Mouse (Mus musculus) limb, embryonic 14.5 days (tissue): Measurements from ENCODE around the gene Dusp2. TPM values are rescaled to one million over a fixed set of nuclear protein-coding genes. Genes with fewer than 3 reads are reported as not detected.

Experiments
- ATAC-seq: fragments of 200-750 bp; cut with Nextera tagmentation; 2 replicates; pipeline ENCODE4 v1.8.0; 2017; ENCODE audit warnings: low read depth, moderate number of reproducible peaks, moderate TSS enrichment; ENCODE audit not compliant: low FRiP score
- DNase-seq: peaks from one replicate; pipeline ENCODE4 v3.0.0-alpha.2; 2015; ENCODE audit warnings: low spot score
- H3K27ac ChIP-seq: fragments of 300-500 bp; sonication (generic); replicated peaks from 2 replicates; pipeline ENCODE4 v1.5.1; 2014; ENCODE audit warnings: low read depth, mild to moderate bottlenecking, low read length, moderate library complexity, mixed read lengths
- H3K27me3 ChIP-seq: fragments of 300-500 bp; sonication (generic); 2 replicates; pipeline ENCODE4 v1.6.1; 2014; ENCODE audit warnings: low read length, mixed read lengths; ENCODE audit not compliant: control insufficient read depth, insufficient read depth
- H3K36me3 ChIP-seq: fragments of 300-500 bp; sonication (generic); 2 replicates; pipeline ENCODE4 v1.6.1; 2014; ENCODE audit warnings: mild to moderate bottlenecking, low read length, moderate library complexity, mixed read lengths; ENCODE audit not compliant: control insufficient read depth, insufficient read depth
- H3K4me1 ChIP-seq: fragments of 300-500 bp; sonication (generic); 2 replicates; pipeline ENCODE4 v1.6.1; 2014; ENCODE audit warnings: antibody characterized with exemption, low read length, mixed read lengths; ENCODE audit not compliant: control insufficient read depth, insufficient read depth
- H3K4me2 ChIP-seq: fragments of 300-500 bp; sonication (generic); replicated peaks from 2 replicates; pipeline ENCODE4 v1.6.1; 2014; ENCODE audit warnings: low read depth, mild to moderate bottlenecking, low read length, moderate library complexity; ENCODE audit not compliant: severe bottlenecking
- H3K4me3 ChIP-seq: fragments of 300-500 bp; sonication (generic); replicated peaks from 2 replicates; pipeline ENCODE4 v1.5.1; 2014; ENCODE audit warnings: low read length
- H3K9ac ChIP-seq: fragments of 300-500 bp; sonication (generic); 2 replicates; pipeline ENCODE4 v1.6.1; 2014; ENCODE audit warnings: mild to moderate bottlenecking, low read depth, low read length, moderate library complexity; ENCODE audit not compliant: severe bottlenecking
- H3K9me3 ChIP-seq: fragments of 300-500 bp; sonication (generic); 2 replicates; pipeline ENCODE4 v1.6.1; 2016; ENCODE audit warnings: low read length; ENCODE audit not compliant: control insufficient read depth
- POLR2A ChIP-seq: fragments of 200-500 bp; IDR thresholded peaks from 2 replicates; pipeline ENCODE4 v1.8.0; 2012; ENCODE audit warnings: inconsistent platforms, mild to moderate bottlenecking, moderate library complexity, borderline replicate concordance; ENCODE audit not compliant: insufficient read depth, insufficient read length; ENCODE audit errors: extremely low read depth
- WGBS: fragments of 180-500 bp; shearing (Covaris S2); extraction: QIAGEN DNeasy Blood & Tissue Kit; methylation state at CpG from one replicate; pipeline ENCODE4 v1.1.7; 2014; 5-methylcytosine and 5-hydroxymethylcytosine counted together
- polyA plus RNA-seq, 2 experiments: library from polyadenylated mRNA; depleted of rRNA in 1 of 2; stranded (reverse) in 1 of 2; unstranded in 1 of 2; fragments of >200 nt; fragmentation: Nextera tagmentation in 1 of 2; extraction: Ambion mirVana in 1 of 2; gene quantifications; 2 replicates each; pipeline versions ENCODE4 v1.2.1 to v1.2.3; 2012 to 2014

Dusp2 gene
- polyA plus RNA-seq, 2 experiments, result 5.7 to 7.6 TPM

DNA sequence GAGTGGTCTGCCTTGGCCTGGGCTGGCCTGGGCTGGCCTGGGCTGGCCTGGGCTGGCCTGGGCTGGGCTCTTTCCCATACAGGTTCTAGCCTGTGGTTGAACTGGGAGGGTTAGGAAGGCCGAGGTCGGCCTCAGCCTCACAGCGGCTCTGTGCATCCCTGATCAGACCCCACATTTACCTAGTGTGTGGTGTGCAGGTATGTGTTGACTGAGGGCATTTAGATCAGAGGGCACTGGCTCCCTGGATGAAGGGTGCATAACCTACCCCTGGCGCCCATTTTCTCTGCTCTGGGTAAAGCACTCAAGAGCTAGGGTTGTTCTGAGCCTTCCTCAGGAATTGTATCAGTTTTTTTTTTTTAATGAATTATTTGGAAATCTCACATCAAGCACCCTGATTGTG lies 2.5 kb downstream of the Dusp2 start, which contains the start of gene Astl:
Gene Astl, plus strand, starts transcription at position 224 of the 400 bp plus-strand sequence.
- H3K9me3 ChIP-seq, result no peaks in the 10 kb centered on the region
- 82% methylated on average over 4 of the region's 4 CpGs for WGBS
- ATAC-seq (no peak), DNase-seq (no peak)
- no peak within 1 kb of the TSS for H3K4me2 ChIP-seq
- 0 out of 2 replicates have a peak, but pooled peaks cover 3% of the 10 kb centered on the region for H3K4me1 ChIP-seq
- no peak within 1 kb of the TSS for H3K27ac ChIP-seq
- no peak within 1 kb of the TSS for H3K9ac ChIP-seq
- no peak within 1 kb of the TSS for H3K4me3 ChIP-seq
- TF ChIP-seq POLR2A, result no peak
- H3K36me3 ChIP-seq, result no peaks in the 10 kb centered on the region
- H3K27me3 ChIP-seq, result peaks cover 13% of the 10 kb centered on the region; the same call in 1 of the 2 replicates

DNA sequence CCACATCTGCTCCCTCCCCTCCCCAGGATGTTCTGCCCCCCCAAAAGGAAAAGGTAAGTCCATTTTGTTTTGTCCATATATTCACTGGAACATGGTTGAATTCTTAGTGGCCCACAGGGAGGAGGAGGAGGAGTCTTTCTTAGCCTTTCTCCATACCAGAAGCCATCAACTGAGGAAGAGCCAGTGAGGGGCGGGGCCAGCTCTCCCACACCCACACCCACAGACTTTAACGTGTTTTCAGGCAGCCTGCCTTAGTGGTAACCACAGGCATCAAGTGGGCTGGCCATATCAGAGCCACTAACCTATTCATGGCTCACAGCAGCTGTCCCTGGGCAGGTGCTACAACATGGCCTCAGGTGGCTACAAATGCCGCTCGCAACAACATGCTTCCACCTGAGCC lies 2.9 kb downstream of the Dusp2 start:
- H3K4me1 ChIP-seq, result 0 out of 2 replicates have a peak, but pooled peaks cover 3% of the 10 kb centered on the region
- TF ChIP-seq POLR2A, result no peak
- DNase-seq, result no peak
- H3K4me2 ChIP-seq, result no peak overlapping the region
- H3K9me3 ChIP-seq, result no peaks in the 10 kb centered on the region
- no peak overlapping the region for H3K4me3 ChIP-seq
- no peak for ATAC-seq
- no peak overlapping the region for H3K9ac ChIP-seq
- WGBS, result 60% methylated on average over 4 of the region's 4 CpGs
- no peak overlapping the region for H3K27ac ChIP-seq
- peaks cover 13% of the 10 kb centered on the region; the same call in 1 of the 2 replicates for H3K27me3 ChIP-seq
- no peaks in the 10 kb centered on the region for H3K36me3 ChIP-seq

DNA sequence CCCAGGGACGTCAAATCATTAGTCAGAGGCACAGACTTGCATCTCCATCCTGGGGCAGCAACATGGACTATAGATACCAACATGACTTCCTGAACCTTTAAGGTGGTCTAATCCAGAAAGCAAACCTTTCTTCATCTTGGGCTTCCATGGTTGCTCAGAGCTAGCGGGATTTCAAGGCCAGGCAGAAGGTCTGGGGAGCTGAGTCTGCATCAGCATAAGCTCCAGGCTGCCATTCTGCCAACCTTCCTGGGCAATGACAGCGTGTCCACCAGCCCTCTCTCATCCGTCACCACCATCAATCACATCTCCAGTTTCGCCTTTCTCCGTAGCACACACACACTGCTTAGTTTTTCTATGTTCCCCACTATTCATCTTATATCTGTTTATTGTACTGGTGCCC lies 3.3 kb downstream of the Dusp2 start:
- Histone ChIP-seq H3K27ac (no peak overlapping the region), H3K27me3 (peaks cover 13% of the 10 kb centered on the region; the same call in 1 of the 2 replicates), H3K4me2 (no peak overlapping the region), H3K9me3 (no peaks in the 10 kb centered on the region), H3K9ac (no peak overlapping the region), H3K4me3 (no peak overlapping the region), H3K4me1 (0 out of 2 replicates have a peak, but pooled peaks cover 3% of the 10 kb centered on the region), H3K36me3 (no peaks in the 10 kb centered on the region)
- ATAC-seq (no peak), DNase-seq (no peak)
- no peak for TF ChIP-seq POLR2A
- WGBS, result 67% methylated on average over 6 of the region's 6 CpGs

DNA sequence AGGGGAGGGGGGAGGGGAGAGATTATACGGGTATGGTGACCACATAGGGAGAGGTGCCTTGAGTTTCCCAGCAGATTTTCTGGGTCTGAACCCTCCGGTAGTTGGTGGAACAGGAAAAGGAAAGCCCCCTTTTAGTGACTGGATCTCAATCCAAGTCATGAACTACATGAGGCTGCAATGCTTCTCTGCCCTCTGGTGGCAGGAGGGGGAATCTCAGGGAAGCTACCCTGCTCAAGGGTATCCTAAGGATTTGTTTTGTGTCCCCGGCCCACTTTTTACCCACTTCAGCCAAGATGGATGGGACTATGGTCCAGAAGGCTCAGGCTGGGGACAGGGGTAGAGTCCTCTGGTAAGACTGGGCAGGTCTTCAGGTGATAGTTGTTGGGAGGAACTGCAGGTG lies 5.2 kb downstream of the Dusp2 start:
- no peak overlapping the region for H3K4me3 ChIP-seq
- H3K27ac ChIP-seq, result no peak overlapping the region
- H3K9me3 ChIP-seq, result no peaks in the 10 kb centered on the region
- no peak overlapping the region for H3K4me2 ChIP-seq
- H3K4me1 ChIP-seq, result no peaks in the 10 kb centered on the region
- TF ChIP-seq POLR2A, result no peak
- no peaks in the 10 kb centered on the region for H3K36me3 ChIP-seq
- DNase-seq (peak; percentile 53), ATAC-seq (no peak)
- peaks cover 10% of the 10 kb centered on the region; the same call in 1 of the 2 replicates for H3K27me3 ChIP-seq
- H3K9ac ChIP-seq, result no peak overlapping the region
- 22% methylated on average over 3 of the region's 3 CpGs for WGBS

DNA sequence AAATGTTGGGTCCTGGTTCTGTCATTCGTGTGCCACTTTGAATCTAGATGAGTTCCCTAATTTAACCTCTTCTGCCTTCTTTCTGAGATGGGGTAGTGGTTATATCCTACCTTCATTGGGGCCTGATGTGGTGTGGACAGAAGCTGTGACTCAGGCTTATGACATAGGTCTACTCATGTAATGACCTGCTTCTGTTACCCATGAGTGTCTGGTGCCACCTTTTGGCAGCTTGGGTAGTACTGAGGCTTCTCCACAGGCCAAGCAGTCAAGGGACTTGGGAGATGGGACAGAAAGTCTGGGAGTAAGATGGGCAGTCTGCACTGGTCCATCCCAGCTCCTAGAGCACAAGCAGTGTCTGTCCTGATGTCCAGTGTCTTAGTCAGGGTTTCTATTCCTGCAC lies 10.4 kb downstream of the Dusp2 start:
- Histone ChIP-seq H3K36me3 (no peaks in the 10 kb centered on the region), H3K9me3 (no peaks in the 10 kb centered on the region), H3K4me3 (no peak overlapping the region), H3K9ac (no peak overlapping the region), H3K4me2 (no peak overlapping the region), H3K27me3 (no peaks in the 10 kb centered on the region), H3K27ac (no peak overlapping the region), H3K4me1 (no peaks in the 10 kb centered on the region)
- DNase-seq, result no peak
- no peak for TF ChIP-seq POLR2A
- WGBS, result 73% methylated on average over 1 of the region's 1 CpGs
- no peak for ATAC-seq
